Mouse (Mus musculus): ENCODE data around the gene Gamt. TPM values are rescaled to one million over a fixed set of nuclear protein-coding genes. Genes with fewer than 3 reads are reported as not detected.
A peak's percentile ranks its signal among the peaks of the same experiment; 100 is the strongest.

The Gamt gene
- polyA plus RNA-seq, 1 experiment = 13.1 TPM

DNA sequence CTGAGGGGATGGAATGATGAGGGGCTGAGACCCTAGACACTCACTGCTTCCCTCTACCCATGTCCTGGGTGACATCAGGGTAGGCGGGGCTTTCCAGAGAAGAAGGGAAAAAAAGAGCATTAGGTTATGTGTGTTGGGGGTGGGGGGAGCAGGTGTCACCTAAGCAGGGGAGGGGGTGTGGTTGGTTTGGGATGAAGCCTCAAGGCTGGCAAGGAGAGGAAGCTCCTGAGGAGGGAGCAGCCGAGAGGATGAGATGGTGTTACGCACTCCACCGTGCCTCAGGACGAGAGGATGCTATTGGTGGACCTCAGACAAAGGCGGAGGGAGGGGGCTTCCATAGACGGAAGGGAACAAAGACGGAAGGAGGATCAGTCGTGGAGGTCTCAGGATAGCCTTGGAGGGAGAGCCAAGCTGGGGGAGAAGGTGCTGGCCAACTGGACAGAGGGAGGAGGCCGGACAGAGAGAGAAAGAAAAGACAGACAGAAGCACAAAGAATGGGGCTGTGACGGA, 39.9 kb upstream of the Gamt start:
- 48% methylated on average over 11 of the region's 11 CpGs for WGBS

DNA sequence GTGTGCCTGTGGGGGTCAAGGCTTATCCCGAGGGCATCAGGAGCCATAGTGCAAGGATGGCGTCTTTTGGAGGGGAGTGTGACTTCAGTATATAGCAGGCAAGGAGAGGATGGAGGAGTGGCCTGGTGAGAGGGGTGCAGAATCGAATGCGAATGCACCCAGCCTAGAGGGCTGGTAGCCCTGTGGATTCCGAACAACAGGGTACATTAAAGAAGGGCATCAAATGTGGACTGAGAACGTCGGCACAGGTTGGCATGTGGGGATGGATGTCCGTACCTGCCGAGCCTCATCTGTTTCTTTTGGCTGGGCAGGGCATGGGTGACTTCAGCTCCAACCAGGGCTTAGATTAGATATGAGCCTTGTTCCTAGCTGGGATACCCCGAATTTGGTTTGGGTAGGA, 39.0 kb upstream of the Gamt start:
- Histone ChIP-seq H3K27me3 (ENCODE audit: control insufficient read depth, insufficient read depth, low read length) (peaks cover 44% of the 10 kb centered on the region), H3K4me1 (ENCODE audit: control insufficient read depth, insufficient read depth, insufficient read length, low read length) (peaks cover 4% of the 10 kb centered on the region), H3K36me3 (ENCODE audit: control insufficient read depth, insufficient read depth, low read length) (no peaks in the 10 kb centered on the region), H3K4me3 (ENCODE audit: low read depth, low read length) (no peak overlapping the region), H3K27ac (ENCODE audit: insufficient read depth, low read depth, low read length) (no peak overlapping the region)
- TF ChIP-seq CTCF (IDR thresholded peaks at IDR 0.05; ENCODE audit: extremely low read depth, insufficient read length, insufficient replicate concordance, low read depth, low read length) (no peak), POLR2A (IDR thresholded peaks at IDR 0.05; ENCODE audit: low read depth, low read length) (no peak)
- 58% methylated on average over 10 of the region's 10 CpGs for WGBS

More for the DNA sequence above, 39.9 kb upstream of the Gamt start:
- H3K27ac ChIP-seq (ENCODE audit: insufficient read depth, low read depth, low read length) = no peak overlapping the region
- peaks cover 4% of the 10 kb centered on the region for H3K4me1 ChIP-seq (ENCODE audit: control insufficient read depth, insufficient read depth, insufficient read length, low read length)
- no peak overlapping the region for H3K4me3 ChIP-seq (ENCODE audit: low read depth, low read length)
- peaks cover 47% of the 10 kb centered on the region for H3K27me3 ChIP-seq (ENCODE audit: control insufficient read depth, insufficient read depth, low read length)
- TF ChIP-seq POLR2A (IDR thresholded peaks at IDR 0.05; ENCODE audit: low read depth, low read length) (no peak), CTCF (IDR thresholded peaks at IDR 0.05; ENCODE audit: extremely low read depth, insufficient read length, insufficient replicate concordance, low read depth, low read length) (no peak)
- no peaks in the 10 kb centered on the region for H3K36me3 ChIP-seq (ENCODE audit: control insufficient read depth, insufficient read depth, low read length)

DNA sequence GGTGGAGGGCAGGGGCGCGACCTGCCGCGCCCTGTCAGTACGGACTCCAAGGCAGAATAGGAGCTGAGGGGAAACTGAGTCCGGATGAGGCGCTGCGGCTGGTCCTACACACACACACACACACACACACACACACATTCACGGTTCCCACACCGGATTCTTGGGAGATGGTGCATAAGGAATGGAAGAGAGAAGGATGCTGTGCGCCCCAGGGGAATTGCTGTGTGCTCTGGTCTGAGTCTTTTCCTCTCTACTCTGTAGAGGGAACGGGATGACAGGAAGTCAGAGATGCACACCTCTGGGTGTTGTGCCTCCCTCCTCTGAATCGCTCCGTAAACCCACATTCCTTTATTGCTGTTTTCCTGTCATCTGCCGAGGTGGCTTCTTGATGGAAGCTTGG, 38.5 kb upstream of the Gamt start:
- H3K27ac ChIP-seq (ENCODE audit: insufficient read depth, low read depth, low read length) = no peak overlapping the region
- TF ChIP-seq CTCF (IDR thresholded peaks at IDR 0.05; ENCODE audit: extremely low read depth, insufficient read length, insufficient replicate concordance, low read depth, low read length) = no peak
- WGBS = 16% methylated on average over 15 of the region's 15 CpGs
- peaks cover 39% of the 10 kb centered on the region for H3K27me3 ChIP-seq (ENCODE audit: control insufficient read depth, insufficient read depth, low read length)
- peaks cover 4% of the 10 kb centered on the region for H3K4me1 ChIP-seq (ENCODE audit: control insufficient read depth, insufficient read depth, insufficient read length, low read length)
- no peak overlapping the region for H3K4me3 ChIP-seq (ENCODE audit: low read depth, low read length)
- H3K36me3 ChIP-seq (ENCODE audit: control insufficient read depth, insufficient read depth, low read length) = peaks cover 4% of the 10 kb centered on the region

DNA sequence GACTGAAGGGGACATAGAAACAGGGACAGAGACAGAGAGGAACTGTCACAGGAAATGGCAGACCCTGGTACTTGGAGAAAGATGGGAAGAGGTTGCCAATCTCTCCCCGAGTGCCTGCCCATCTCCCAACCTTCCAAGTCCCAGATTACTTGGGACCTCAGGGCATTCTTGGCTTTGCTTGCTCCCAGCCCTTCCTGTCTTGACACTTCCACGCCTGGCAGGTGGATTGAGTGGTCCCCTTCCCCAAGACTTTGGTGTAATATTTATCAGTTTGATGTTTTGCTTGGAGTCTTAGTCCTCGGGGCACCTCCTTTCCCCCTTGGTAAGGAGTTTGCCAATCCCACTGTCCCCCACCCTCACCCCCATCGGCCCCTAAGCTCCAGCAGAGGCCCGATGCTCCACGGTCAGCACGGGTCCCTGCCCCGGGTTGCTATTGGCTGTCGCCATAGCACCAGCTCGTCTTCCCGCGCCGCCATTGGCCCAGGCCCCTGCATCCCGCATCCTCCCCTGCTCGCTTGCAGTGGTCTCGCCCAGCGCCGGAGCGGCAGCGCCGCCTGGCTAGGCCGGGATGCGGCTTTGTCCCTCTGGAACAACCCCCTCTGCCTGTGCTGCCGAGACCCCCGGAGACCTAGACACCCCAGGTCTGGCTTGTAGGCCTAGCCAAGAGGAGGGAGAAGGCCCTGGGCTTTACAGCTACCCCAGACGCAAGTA, 37.9 kb upstream of the Gamt start:
- TF ChIP-seq CTCF (IDR thresholded peaks at IDR 0.05; ENCODE audit: extremely low read depth, insufficient read length, insufficient replicate concordance, low read depth, low read length) (no peak), POLR2A (IDR thresholded peaks at IDR 0.05; ENCODE audit: low read depth, low read length) (no peak)
- Histone ChIP-seq H3K27ac (ENCODE audit: insufficient read depth, low read depth, low read length) (no peak overlapping the region), H3K4me3 (ENCODE audit: low read depth, low read length) (no peak overlapping the region), H3K27me3 (ENCODE audit: control insufficient read depth, insufficient read depth, low read length) (peaks cover 38% of the 10 kb centered on the region), H3K36me3 (ENCODE audit: control insufficient read depth, insufficient read depth, low read length) (peaks cover 9% of the 10 kb centered on the region), H3K4me1 (ENCODE audit: control insufficient read depth, insufficient read depth, insufficient read length, low read length) (peaks cover 7% of the 10 kb centered on the region)
- WGBS = 9% methylated on average over 26 of the region's 26 CpGs

DNA sequence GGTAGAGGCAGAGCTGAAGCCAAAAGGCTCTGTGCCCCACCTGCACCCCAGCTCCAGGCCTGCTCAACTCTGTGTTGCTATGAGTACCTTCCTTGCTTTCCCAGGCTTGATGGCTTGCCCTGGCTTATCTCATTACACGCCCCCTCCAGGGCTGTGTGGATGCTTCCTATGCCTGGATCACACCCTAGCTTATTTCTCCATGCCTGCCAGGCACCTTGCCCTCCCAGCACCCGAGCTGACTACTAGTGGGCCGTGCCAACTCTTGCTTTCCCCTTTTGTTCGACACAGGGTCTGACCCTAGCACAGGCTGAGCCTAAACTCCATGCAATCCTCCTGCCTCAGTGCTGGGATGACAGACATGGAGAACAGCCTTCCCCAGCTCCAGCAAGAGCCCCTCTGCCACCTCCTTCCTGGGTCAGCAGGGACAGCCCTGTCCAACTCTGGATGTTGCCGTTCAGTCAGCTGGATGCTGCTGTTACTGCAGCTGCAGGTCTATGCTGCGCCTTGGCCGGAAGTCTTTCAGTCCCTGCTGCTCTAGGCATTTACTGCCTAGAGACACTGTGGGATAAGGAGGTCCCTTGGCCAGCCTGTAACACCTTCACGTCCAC, 36.8 kb upstream of the Gamt start:
- no peak for TF ChIP-seq POLR2A (IDR thresholded peaks at IDR 0.05; ENCODE audit: low read depth, low read length)
- no peak for TF ChIP-seq CTCF (IDR thresholded peaks at IDR 0.05; ENCODE audit: extremely low read depth, insufficient read length, insufficient replicate concordance, low read depth, low read length)
- H3K36me3 ChIP-seq (ENCODE audit: control insufficient read depth, insufficient read depth, low read length) = peaks cover 15% of the 10 kb centered on the region
- H3K27me3 ChIP-seq (ENCODE audit: control insufficient read depth, insufficient read depth, low read length) = peaks cover 33% of the 10 kb centered on the region
- no peak overlapping the region for H3K4me3 ChIP-seq (ENCODE audit: low read depth, low read length)
- no peak overlapping the region for H3K27ac ChIP-seq (ENCODE audit: insufficient read depth, low read depth, low read length)
- peaks cover 7% of the 10 kb centered on the region for H3K4me1 ChIP-seq (ENCODE audit: control insufficient read depth, insufficient read depth, insufficient read length, low read length)
- 56% methylated on average over 8 of the region's 8 CpGs for WGBS

DNA sequence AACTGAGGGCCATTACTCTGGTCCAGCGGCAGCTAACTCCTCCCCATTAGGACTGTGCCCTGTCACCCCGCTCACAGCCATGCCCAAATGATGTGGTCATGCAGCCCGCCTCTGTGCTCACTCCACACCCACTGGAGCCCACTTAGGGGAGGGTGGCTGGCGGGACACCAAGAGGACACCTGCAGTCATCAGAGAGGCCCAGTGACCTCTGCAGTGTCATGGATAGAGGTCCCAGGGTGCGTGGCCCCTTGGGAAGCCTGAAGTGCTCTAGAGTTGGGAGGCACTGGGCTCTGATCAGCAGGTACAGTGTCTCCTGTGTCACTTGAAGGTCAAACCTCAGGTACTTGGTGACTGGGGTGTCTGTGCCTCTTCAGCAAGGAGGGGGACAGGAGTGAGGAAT, 36.0 kb upstream of the Gamt start:
- peaks cover 15% of the 10 kb centered on the region for H3K36me3 ChIP-seq (ENCODE audit: control insufficient read depth, insufficient read depth, low read length)

DNA sequence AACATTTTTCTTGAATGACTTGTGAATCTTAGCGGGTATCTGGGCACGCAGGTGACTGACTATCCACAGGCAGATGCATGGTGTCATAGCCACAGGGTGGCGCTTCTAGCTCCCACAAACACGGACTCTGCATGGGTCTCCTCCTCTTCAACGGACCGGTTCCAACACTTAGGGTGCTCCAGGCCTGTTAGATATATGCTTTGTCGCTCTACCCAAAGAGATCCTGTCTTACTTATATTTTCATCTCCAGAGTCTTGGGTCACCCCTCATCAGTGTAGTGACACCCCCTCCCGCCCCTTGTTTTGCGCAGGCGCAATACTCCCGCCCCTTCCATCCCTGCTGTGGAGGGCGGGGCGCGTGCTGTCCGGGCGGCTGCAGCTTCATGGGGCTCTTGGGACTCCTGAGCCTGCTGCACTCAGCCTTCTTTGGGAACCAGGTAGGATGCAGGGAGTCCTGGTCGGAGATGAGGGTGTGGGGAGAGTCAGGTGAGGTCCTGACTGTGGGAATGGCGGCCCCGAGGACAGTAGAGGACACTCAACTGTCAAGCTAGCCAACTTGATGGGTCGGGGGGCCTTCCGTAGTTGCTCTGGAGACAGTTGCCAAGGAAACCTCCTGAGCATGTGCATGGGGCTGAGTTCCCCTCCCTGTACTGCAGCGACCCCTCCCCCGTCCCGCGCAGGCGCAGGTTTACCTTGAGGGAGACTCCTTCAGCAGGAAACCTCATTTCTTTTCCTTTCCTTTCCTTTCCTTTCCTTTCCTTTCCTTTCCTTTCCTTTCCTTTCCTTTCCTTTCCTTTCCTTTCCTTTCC, 35.0 kb upstream of the Gamt start, which contains the start of gene Apc2:
TSS of gene Apc2 (plus strand) at position 360 of the 808 bp plus-strand sequence.
- H3K27me3 ChIP-seq (ENCODE audit: control insufficient read depth, insufficient read depth, low read length) = peaks cover 24% of the 10 kb centered on the region
- 9% methylated on average over 26 of the region's 26 CpGs for WGBS
- H3K27ac ChIP-seq (ENCODE audit: insufficient read depth, low read depth, low read length) = no peak within 1 kb of the TSS
- peaks cover 15% of the 10 kb centered on the region for H3K36me3 ChIP-seq (ENCODE audit: control insufficient read depth, insufficient read depth, low read length)
- peak within 1 kb of the TSS; percentile 52 for H3K4me3 ChIP-seq (ENCODE audit: low read depth, low read length)
- no peak for TF ChIP-seq POLR2A (IDR thresholded peaks at IDR 0.05; ENCODE audit: low read depth, low read length)
- peak; percentile 84 for TF ChIP-seq CTCF (IDR thresholded peaks at IDR 0.05; ENCODE audit: extremely low read depth, insufficient read length, insufficient replicate concordance, low read depth, low read length)
- peaks cover 7% of the 10 kb centered on the region for H3K4me1 ChIP-seq (ENCODE audit: control insufficient read depth, insufficient read depth, insufficient read length, low read length)

More for the DNA sequence above, 36.0 kb upstream of the Gamt start:
- Histone ChIP-seq H3K27ac (ENCODE audit: insufficient read depth, low read depth, low read length) (no peak overlapping the region), H3K4me3 (ENCODE audit: low read depth, low read length) (no peak overlapping the region), H3K27me3 (ENCODE audit: control insufficient read depth, insufficient read depth, low read length) (peaks cover 29% of the 10 kb centered on the region), H3K4me1 (ENCODE audit: control insufficient read depth, insufficient read depth, insufficient read length, low read length) (peaks cover 7% of the 10 kb centered on the region)
- WGBS = 86% methylated on average over 5 of the region's 5 CpGs
- no peak for TF ChIP-seq POLR2A (IDR thresholded peaks at IDR 0.05; ENCODE audit: low read depth, low read length)
